Mouse (Mus musculus) left cerebral cortex, postnatal 36 days (tissue): ENCODE results near the gene Rnf208. TPM values are rescaled to one million over a fixed set of nuclear protein-coding genes. Genes with fewer than 3 reads are reported as not detected.

Experiments used
- DNase-seq, 2 experiments: peaks; one replicate each; pipeline ENCODE4 v3.0.0; 2021 to 2022; ENCODE audit warnings: low spot score in 2 of 2, mixed read lengths in 1 of 2
- intact Hi-C: fragments of 180-260 bp; cut with DNase I; formaldehyde crosslinking; loops from one replicate; pipeline ENCODE4 v1.15.1; 2025
- total RNA-seq, 2 experiments: library from RNA; stranded (reverse); gene quantifications; 2 replicates each; pipeline ENCODE4 v1.2.3; 2021

The Rnf208 gene
- total RNA-seq = 100 to 1,000 TPM; 244 to 282 TPM

GRCm38 (mm10) chr2:25242101-25242506, at the start of gene Rnf208, which contains the start of gene Cysrt1:
TSS of gene Rnf208 (plus strand) at chr2:25242255.
TSS of gene Cysrt1 (minus strand) at chr2:25242452.
- intact Hi-C loops = no loop called here
- DNase-seq = peak; percentile 60 to 72

- intact Hi-C loops = loop anchor here (5.0 kb wide), 1 partner anchor 34 kb away; no protein-coding TSS in a partner anchor
- DNase-seq = peak; percentile 78 to 79
Observed at GRCm38 (mm10) chr2:25193330-25193770, 48.7 kb upstream of the Rnf208 start.

DNA sequence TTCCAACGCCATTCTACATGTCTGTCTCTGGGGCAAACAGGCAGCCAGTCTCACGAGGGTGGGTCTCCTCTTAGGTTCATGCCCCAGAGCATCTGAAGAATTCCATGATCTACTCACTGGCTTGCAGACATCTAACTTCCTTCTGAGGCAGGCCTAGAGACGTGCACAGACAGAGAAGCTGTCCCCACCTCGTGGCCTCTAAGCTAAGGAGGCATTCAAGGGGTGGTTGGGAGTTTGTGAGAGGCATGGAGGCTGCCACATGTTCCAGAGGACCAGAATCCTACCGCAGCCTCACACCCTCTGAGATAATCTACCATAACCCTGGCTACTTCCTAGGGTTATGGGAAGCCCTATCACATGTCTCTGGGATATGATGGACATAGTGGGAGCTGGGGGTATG, 48.0 kb upstream of the Rnf208 start:
- intact Hi-C loops = loop anchor here (2.0 to 5.0 kb wide), 2 partner anchors 33 to 61 kb away; partner anchors contain the start of gene Tmem203
- no peak for DNase-seq

DNA sequence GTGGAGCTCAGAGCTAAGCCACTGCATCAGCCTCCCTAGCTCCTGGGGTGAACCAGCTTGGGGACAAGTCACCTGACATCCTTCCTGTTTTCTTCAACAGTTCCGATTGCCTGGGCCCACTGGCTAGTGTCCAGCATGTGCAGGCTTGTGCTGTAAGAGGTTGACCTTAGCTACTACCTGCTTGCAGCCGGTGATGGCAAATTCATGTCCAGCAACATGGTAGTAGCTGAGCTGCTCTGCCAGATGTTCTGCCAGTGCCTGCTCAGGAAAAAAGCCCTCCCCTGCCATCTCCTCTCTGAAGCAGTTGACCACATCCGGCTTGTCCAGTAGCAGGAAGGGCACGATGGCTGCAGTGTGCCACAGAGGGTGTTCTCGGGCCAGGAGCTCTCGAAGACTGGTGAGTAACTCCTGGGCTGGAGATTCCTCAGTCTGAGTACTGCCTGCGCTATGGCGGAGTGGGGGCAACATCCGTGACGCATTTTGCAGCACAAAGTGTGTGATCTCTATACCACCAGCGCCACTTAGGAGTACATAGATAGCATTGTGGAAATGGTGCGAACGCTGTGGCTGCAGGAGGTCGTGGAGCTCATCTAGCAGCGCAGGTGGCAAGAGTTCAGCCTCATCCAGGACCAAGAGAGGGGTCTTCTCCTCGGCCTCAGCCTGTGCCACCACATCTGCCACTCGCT, 47.4 kb upstream of the Rnf208 start:
- intact Hi-C loops = loop anchor here (2.0 to 5.0 kb wide), 2 partner anchors 33 to 60 kb away; partner anchors contain the start of gene Tmem203
- no peak for DNase-seq

DNA sequence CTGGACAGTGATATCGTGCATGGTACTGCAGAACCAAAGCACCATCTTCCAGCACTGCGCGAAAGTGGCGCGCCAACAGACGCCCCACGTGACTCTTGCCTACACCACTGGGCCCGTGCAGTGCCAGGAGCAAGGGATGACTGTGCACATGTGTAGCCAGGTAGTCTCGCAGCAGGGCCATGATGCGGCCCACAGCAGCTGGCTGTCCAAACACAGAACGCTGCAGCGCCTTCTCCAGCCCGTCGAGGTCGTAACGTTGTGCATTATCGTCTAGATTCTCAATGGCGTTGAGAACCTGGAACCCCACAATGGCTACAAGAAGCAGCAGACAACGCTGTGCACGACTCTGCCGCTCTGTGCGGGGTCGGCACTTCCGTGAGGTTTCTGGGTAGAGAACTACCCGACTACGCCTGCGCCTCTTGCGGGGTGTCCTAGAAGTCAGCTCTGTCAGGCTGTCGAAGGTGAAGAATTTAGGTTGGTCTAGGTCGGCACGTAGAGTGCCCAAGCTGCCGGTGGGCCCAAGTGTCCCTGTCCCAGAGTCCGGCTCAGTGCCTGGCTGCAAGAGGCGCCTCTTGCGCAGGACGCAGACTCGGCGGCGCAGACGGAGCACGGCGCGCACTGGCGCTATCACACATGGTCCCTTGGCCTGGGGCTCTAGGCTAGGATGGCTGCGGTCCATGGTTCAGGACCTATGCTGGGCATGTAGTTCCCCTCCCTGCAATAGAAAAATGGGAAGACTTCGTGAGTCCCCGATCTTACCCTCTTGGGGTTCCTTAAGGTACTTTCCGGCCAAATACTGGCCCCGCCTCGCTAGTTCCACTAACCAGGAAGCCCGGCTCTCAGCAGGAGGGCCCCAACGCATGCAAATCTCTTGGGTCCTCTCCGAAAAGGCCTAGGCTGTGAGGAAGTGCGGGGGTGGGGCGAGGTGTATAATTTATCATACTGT, 46.6 kb upstream of the Rnf208 start:
- no peak for DNase-seq
- intact Hi-C loops = loop anchor here (2.0 kb wide), 1 partner anchor 59 kb away; the partner anchor contains the start of gene Tmem203

- DNase-seq = no peak
- intact Hi-C loops = no loop called here
Observed at GRCm38 (mm10) chr2:25196172-25196954, 45.7 kb upstream of the Rnf208 start, which contains the start of gene Tor4a. TSS of gene Tor4a (minus strand) at chr2:25196886.

- intact Hi-C loops = no loop called here
Observed at GRCm38 (mm10) chr2:25197191-25197590, 44.9 kb upstream of the Rnf208 start.

GRCm38 (mm10) chr2:25197946-25198345, 44.1 kb upstream of the Rnf208 start:
- intact Hi-C loops = no loop called here
- no peak for DNase-seq

More at GRCm38 (mm10) chr2:25197191-25197590, 44.9 kb upstream of the Rnf208 start:
- DNase-seq = no peak

- intact Hi-C loops = no loop called here
- DNase-seq = no peak
Observed at GRCm38 (mm10) chr2:25200631-25201030, 41.4 kb upstream of the Rnf208 start.

DNA sequence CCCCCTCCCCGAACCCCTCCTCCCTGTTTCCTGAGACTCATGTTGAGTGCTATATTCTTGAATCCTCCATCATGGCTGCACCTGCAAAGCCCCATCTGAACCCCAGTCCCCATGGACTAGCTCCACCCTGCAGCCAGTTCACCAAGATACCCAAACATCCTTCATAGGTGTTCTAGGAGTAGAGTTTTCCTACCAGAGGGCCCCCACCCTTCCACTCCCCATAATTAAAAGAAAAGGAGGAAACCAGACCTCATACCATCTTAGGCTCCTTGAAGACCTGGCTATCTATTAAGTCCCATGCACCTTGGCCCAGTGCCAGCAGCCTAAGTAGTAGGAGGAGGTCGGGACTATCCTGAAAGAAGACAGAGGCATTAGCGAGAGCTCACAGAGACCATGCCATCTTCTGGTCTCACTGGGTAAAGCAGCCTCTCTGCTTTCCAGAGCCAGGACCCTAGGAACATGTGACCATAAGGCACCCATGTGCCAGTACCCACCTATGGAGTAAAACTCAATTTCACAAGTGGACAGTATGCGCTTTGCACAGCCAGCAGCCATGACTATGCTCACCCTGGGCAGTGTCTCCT, 38.3 kb upstream of the Rnf208 start:
- DNase-seq = no peak
- intact Hi-C loops = no loop called here

GRCm38 (mm10) chr2:25207593-25207992, 34.5 kb upstream of the Rnf208 start:
- DNase-seq = no peak
- intact Hi-C loops = no loop called here

DNA sequence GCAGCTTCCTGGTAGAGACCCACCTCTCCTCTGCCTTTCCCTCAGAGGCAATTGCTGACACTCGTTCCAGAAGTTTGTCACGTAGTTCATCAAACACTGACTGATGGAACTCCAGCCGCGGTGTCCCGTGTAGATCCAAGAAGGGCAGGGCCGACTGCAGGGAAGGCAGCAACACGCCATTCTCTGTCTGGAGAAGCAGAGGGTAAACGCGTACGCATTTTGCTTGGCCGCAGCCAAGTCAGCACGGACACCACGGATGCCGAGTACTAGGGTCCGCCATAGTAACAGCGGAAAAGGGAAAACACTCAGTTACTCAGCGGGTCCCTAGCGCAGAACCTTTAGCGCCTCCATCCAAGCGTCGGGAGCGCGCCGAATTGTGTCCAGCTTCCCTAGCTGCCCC, 31.4 kb upstream of the Rnf208 start:
- intact Hi-C loops = no loop called here
- no peak for DNase-seq

DNA sequence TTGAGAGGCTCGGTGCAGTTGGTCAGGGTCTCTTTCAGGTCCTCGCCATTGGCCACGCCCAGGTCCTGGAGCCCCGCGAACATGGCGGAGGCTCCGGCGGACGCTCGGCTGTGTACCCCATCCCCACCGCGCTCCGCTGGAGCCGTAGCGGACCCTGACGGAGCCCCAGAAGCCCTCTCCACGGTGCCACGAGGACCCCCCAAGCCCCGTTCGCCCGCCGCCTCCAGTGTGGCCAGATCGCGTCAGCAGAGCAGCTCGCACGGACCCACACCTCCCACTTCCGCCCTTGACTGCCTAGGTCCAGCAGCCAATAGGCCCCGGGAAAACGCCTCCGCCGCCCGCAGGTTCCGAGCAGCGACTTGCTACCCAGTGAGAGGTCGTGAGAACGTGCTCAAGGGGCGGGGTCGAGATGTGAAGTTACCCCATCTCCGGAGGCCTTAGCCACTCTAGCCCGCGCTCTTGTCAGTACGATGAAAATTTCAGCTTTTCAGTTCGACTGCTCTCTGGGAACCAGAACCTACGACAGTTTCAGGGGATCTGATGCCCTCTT, 30.9 kb upstream of the Rnf208 start, which contains the start of gene Nelfb:
TSS of gene Nelfb (minus strand) at position 369 of the 550 bp plus-strand sequence.
- DNase-seq = peak; percentile 85 to 87
- intact Hi-C loops = no loop called here

DNA sequence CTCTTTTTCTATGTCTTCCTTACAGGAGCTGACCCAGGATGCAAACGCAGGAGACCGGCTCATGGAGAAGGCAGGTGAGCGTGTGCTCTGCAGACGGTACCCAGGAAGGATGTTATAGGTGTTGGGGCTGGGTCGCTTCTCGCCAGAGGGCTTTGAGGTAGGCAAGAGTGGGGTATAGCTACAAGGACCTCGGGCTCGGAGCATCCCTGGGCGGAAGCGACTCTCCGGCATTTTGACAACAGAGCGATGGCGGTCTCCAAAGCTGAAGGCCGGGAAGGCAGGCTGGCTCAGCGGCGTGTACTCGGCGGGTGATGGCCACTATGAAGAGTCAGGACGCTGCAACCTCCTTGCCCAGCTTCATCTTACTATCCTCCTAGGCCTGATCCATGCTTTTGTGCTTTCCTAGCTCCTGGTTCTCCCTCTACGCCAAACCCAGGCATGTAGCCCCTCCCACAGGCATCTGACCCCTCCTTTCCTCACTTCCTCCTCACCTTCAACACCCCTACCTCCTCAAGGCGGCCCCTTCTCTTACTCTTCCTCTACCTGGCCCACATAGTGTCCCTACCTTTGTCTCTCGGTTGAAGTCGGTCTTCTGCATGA, 28.7 kb upstream of the Rnf208 start:
- DNase-seq = no peak
- intact Hi-C loops = no loop called here

GRCm38 (mm10) chr2:25214444-25214843, 27.6 kb upstream of the Rnf208 start, which contains the start of gene Stpg3:
TSS of gene Stpg3 (minus strand) at chr2:25214637.
- DNase-seq = no peak
- intact Hi-C loops = no loop called here

DNA sequence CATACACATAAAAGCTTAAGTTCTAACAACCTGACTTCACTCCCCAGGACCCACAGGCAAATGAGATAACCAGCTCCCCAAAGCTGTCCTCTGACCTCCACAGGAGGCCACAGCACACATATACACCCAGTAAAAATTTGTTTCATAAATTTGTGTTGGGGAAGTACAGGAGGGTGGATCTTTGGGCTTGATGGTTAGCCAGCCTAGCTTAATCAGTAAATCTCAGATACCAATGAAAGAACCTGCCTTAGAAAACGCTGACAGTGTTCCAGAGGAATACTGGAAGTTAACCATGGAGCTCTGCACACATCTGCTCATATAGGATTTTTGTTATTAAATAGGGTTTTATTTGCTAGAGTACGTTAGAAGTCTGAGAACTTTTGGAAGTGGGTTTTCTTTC, 24.4 kb upstream of the Rnf208 start:
- intact Hi-C loops = no loop called here
- DNase-seq = no peak

- intact Hi-C loops = no loop called here
- DNase-seq = no peak
Observed at GRCm38 (mm10) chr2:25218445-25218844, 23.6 kb upstream of the Rnf208 start, which contains the start of gene Fam166a. TSS of gene Fam166a (plus strand) at chr2:25218745.

DNA sequence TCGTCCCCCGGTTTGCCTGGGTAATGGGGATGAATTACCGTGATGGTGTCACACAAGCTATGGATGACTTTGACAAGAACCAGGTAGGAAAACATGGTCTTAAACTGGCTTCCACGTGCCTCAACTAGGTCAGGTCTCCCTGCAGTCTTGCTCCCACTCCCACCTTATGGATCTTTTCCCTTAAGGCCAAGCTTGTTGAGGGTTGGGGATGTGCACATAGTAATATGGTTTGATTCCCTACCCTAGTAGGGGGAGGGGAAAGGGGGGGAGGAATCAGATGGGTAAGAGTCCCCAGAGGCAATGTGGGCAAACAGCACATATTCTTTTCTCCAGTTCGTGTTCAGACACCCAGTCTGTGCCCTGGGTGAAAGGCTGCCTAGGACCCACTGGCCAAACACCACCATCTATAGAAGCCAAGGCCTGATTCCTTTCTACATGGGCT, 20.7 kb upstream of the Rnf208 start:
- intact Hi-C loops = no loop called here
- DNase-seq = no peak
